Mouse (Mus musculus) testis, postnatal 14 days (tissue): ENCODE data around the gene Lrit3.

Experiments used
- DNase-seq: peaks from one replicate; pipeline ENCODE4 v3.0.0; 2021; ENCODE audit warnings: low spot score

Lrit3 gene

GRCm38 (mm10) chr3:129803765-129804164 lies at the start of gene Lrit3:
TSS of gene Lrit3 (minus strand) at chr3:129804030.
- DNase-seq, result no peak

GRCm38 (mm10) chr3:129846846-129847245 lies 43.0 kb upstream of the Lrit3 start:
- DNase-seq, result no peak

- no peak for DNase-seq
These were observed 42.0 kb upstream of the Lrit3 start for GRCm38 (mm10) chr3:129845868-129846267.

GRCm38 (mm10) chr3:129838017-129838416 lies 34.2 kb upstream of the Lrit3 start:
- DNase-seq, result no peak

GRCm38 (mm10) chr3:129836965-129837364 lies 33.1 kb upstream of the Lrit3 start:
- DNase-seq, result no peak

- no peak for DNase-seq
These were observed 32.3 kb upstream of the Lrit3 start for GRCm38 (mm10) chr3:129836051-129836697.

DNA sequence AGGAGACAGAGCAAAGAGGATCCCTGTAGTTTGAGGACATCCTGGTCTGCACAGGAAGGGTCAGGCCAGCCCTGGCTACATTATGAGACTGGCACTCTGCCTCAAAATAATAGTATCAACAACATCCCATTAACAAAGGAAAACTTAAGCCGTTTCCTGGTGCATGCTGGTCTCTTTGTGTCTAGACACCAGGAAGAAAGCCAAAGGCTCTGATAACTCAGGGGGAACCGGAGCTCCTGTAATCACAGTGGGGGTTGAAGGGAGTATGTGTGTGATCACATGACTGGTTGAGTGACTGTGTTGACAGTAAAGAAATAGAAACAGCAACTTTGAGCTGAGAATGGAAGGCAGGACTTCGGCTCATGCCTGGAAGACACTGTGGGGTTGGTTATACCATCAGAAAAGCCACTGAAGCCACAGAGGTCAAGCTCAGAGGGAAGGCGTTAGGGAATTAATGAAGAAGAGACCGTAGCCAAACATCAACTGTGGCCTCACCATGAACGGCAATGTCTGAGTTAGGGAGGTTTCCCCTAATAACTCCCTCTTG lies 31.6 kb upstream of the Lrit3 start, which contains the start of gene Cfi:
TSS of gene Cfi (plus strand) at position 497 of the 547 bp plus-strand sequence.
- no peak for DNase-seq

DNA sequence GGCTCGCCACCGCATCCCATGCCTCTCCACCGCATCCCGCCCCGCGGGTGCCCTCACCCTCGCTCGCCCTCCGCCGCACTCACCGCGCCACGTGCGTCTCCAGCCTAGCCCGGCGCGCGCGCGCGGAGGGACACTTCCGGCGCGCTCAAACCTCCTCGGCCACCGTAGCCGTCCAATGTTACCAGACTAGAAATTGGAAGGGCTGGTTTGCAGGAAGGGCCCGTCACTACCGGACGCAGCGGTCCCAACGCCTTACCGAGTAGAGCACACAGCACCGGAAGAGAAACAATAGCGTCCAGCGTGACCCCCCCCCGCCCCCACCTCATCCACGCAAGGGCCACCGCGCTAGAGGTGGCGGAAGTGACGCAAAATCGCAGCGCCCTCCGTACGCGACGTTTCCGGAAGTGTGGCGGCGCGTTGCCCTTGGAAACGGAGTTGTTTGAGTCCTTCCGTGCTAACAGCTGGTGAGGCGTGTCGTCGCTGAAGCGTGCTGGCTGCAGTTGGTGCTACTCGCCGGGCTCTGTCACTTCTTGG lies 27.3 kb upstream of the Lrit3 start, which contains the start of gene Gar1:
TSS of gene Gar1 (minus strand) at position 362 of the 534 bp plus-strand sequence.
- peak; percentile 94 for DNase-seq

- DNase-seq, result no peak
These were observed 26.8 kb upstream of the Lrit3 start for GRCm38 (mm10) chr3:129830626-129831025.

DNA sequence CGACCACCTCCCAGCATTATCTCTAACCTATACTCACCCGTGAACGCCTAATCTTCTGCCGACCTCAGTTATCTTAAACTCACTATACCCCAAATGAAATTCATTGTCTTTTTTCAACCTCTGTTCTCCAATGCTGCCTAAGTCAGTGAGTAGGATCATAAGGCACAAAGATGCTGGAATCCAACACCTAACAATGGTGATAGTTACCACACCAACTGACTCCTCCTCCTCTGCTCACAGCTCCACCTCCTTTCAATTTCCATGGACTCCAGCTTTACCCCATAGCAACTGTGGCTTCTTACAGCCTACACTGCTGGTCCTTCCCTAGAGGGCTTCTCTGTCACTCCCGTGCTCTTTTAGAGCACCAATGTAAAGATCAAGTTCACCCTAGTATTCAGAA lies 23.9 kb upstream of the Lrit3 start:
- no peak for DNase-seq

- no peak for DNase-seq
These were observed 22.9 kb upstream of the Lrit3 start for GRCm38 (mm10) chr3:129826691-129827090.

GRCm38 (mm10) chr3:129824891-129825290 lies 21.1 kb upstream of the Lrit3 start:
- DNase-seq, result no peak

- DNase-seq, result no peak
These were observed 20.3 kb upstream of the Lrit3 start for GRCm38 (mm10) chr3:129824146-129824545.

GRCm38 (mm10) chr3:129823293-129823692 lies 19.5 kb upstream of the Lrit3 start:
- no peak for DNase-seq

DNA sequence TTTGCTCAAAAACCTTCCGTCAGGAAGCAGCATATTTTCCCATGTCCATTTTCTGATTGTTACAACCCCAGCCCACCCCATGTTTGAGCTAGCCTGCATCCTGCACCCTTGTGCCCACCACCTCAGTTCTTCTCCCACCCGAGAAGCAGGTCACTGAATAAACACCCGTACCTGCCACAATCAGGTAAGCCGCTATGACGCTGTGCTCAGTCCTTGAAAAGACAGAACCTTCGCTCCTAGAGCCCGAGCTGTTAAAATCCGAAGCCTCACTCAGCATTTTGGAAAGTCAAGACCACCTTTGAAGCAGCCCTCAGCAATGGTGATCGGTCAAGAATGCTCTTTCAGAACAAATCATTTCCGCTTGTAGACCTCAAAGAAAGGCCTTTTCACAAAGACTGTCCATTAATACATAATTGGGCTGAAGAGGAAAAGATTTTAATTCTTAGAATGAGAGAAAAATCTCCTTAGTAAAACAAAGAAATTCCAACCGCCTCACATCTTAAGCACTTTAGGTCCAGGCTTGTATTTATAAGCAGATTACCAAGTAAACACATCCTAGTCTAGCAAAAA lies 18.5 kb upstream of the Lrit3 start, which contains the start of gene Rrh:
TSS of gene Rrh (minus strand) at position 382 of the 570 bp plus-strand sequence.
- DNase-seq, result no peak

DNA sequence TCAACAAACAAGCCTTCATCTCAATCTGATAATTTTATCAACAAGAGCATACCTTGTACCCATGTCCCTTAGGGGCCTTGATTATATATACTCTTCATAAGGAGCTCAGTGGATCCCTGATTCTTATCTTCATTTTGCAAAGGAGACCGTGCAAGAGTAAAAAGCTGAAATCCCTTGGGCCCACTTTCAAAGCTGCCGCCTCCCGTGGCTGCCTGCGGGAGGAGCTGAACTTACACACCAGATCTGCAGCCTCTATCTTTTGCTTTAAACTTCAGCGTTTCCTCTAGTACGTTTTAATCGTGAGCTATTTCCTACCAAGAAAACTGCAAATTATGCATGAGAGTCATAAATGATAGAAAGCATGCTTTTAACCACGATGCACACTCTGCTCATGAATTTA lies 17.9 kb upstream of the Lrit3 start:
- DNase-seq, result no peak

GRCm38 (mm10) chr3:129820847-129821246 lies 17.0 kb upstream of the Lrit3 start:
- no peak for DNase-seq

GRCm38 (mm10) chr3:129799011-129799410 lies 4.8 kb downstream of the Lrit3 start:
- no peak for DNase-seq

GRCm38 (mm10) chr3:129798551-129798950 lies 5.3 kb downstream of the Lrit3 start:
- DNase-seq, result no peak

DNA sequence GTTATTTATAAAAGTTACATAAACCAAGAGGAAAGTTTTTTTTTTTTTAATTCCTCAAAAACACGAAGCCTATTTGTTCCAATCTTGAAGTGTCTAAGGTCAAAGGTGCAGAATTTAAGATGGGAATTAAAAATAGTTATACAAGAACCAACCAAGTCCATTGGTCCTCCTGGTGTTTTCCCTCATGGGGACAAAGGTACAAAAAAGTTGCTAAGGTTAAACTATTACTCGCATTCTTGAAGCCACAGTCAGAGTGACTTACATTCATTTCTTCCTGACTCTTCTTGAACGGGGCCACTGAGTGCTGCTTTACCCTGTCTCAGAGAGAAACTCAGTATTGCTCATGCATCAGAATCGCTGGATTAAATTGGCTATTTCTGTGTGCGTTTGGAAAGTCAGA lies 6.5 kb downstream of the Lrit3 start:
- no peak for DNase-seq

GRCm38 (mm10) chr3:129793801-129794200 lies 10.0 kb downstream of the Lrit3 start:
- DNase-seq, result no peak

- no peak for DNase-seq
These were observed 21.1 kb downstream of the Lrit3 start for GRCm38 (mm10) chr3:129782746-129783145.

DNA sequence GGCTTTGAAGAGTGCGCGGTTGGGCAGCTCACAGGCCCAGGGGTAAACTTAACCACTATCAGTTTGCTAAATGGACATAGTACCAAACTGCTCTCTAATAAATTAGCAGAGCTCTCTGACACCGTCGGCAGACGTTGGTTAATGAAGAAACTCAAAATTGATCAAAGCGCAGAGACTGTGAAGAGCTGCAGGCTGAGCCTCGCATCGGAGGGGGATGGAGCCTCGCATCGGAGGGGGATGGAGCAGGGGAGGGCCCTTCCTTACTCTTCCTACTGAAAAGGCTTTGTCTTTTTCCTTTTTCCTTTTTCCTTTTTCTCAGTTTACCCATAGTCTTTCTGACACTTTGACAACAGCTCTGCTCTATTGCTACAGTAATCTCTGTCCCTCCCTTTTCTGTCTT lies 22.4 kb downstream of the Lrit3 start:
- DNase-seq, result no peak
